Comparison of ENCODE assay signal across 8 mouse cellular contexts in the genomic region with DNA sequence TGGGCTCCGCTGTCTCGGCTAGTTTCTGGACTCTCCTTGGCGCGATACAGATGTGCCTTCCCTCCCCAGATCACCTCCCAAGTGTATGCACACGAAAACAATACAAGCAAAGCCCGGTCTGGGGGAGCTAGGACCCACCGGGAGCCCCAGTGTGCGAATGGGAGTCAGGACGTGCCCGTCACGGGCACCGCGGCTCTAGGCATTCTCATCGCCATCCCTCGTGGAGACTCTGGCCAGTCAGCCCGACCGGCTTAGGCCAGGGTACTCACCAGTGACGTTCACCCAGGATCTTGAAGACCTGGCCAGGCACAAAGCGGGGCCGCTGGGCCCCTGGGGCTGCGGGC. TPM values are rescaled to one million over a fixed set of nuclear protein-coding genes. Genes with fewer than 3 reads are reported as not detected.
DNase-seq lines count a peak whose midpoint lies in the region; ATAC-seq and TF ChIP-seq lines count a peak whose summit lies in the region.

No protein-coding gene starts in this region.

- peak overlapping the region; percentile 66; the same call in 1 of the 2 replicates for H3K27ac ChIP-seq in lung, embryonic 14.5 days (ENCODE audit: low read depth)
- H3K27ac ChIP-seq in embryonic facial prominence, embryonic 13.5 days, result peak overlapping the region; percentile 92
- H3K27ac ChIP-seq in intestine, postnatal 0 days (ENCODE audit: low read depth, low read length), result no peak overlapping the region
- H3K27ac ChIP-seq in neural tube, embryonic 13.5 days (replicated peaks), result peak overlapping the region; percentile 92

- peak overlapping the region; percentile 99 for H3K4me2 ChIP-seq in lung, embryonic 14.5 days
- peak overlapping the region; percentile 98 for H3K4me2 ChIP-seq in embryonic facial prominence, embryonic 13.5 days
- H3K4me2 ChIP-seq in intestine, postnatal 0 days (replicated peaks; ENCODE audit: low read depth), result peak overlapping the region; percentile 98
- H3K4me2 ChIP-seq in neural tube, embryonic 13.5 days, result peak overlapping the region; percentile 85

- H3K9me3 ChIP-seq in lung, embryonic 14.5 days (ENCODE audit: low read depth, low read length), result no peaks in the 10 kb centered on the region
- H3K9me3 ChIP-seq in embryonic facial prominence, embryonic 13.5 days, result no peaks in the 10 kb centered on the region
- no peaks in the 10 kb centered on the region for H3K9me3 ChIP-seq in intestine, postnatal 0 days (ENCODE audit: control insufficient read depth)
- H3K9me3 ChIP-seq in neural tube, embryonic 13.5 days, result no peaks in the 10 kb centered on the region

- TF ChIP-seq CTCF in lung, embryonic 14.5 days (IDR thresholded peaks at IDR 0.05; ENCODE audit: low read depth), result no peak
- no peak for TF ChIP-seq CTCF in intestine, postnatal 0 days (IDR thresholded peaks at IDR 0.05; ENCODE audit: low read depth)

- H3K4me3 ChIP-seq in lung, embryonic 14.5 days (ENCODE audit: low read depth, low read length), result peak overlapping the region; percentile 62
- peak overlapping the region; percentile 63 for H3K4me3 ChIP-seq in embryonic facial prominence, embryonic 13.5 days
- peak overlapping the region; percentile 59 for H3K4me3 ChIP-seq in intestine, postnatal 0 days (ENCODE audit: low read depth, low read length)
- H3K4me3 ChIP-seq in neural tube, embryonic 13.5 days, result peak overlapping the region; percentile 70

- H3K9ac ChIP-seq in lung, embryonic 14.5 days, result peak overlapping the region; percentile 67
- H3K9ac ChIP-seq in embryonic facial prominence, embryonic 13.5 days, result peak overlapping the region; percentile 85
- H3K9ac ChIP-seq in intestine, postnatal 0 days (ENCODE audit: low read depth, low read length), result peak overlapping the region; percentile 51
- peak overlapping the region; percentile 89 for H3K9ac ChIP-seq in neural tube, embryonic 13.5 days

- H3K27me3 ChIP-seq in lung, embryonic 14.5 days (ENCODE audit: insufficient read depth, low read length), result peaks cover 7% of the 10 kb centered on the region; the same call in 1 of the 2 replicates
- H3K27me3 ChIP-seq in embryonic facial prominence, embryonic 13.5 days, result no peaks in the 10 kb centered on the region
- no peaks in the 10 kb centered on the region for H3K27me3 ChIP-seq in intestine, postnatal 0 days (replicated peaks; ENCODE audit: control insufficient read depth, insufficient read depth, low read length)
- no peaks in the 10 kb centered on the region for H3K27me3 ChIP-seq in neural tube, embryonic 13.5 days

- DNase-seq in lung, embryonic 14.5 days, result no peak
- no peak for DNase-seq in lung, adult 18-20 months
- DNase-seq in adrenal gland, adult 2 months, result no peak
- DNase-seq in c-Kit-positive CD71-positive TER-119-positive erythroid progenitor cells, embryonic 14.5 days (ENCODE audit: low spot score), result no peak
- no peak for DNase-seq in layer of hippocampus, postnatal 14 days (ENCODE audit: low spot score in 2 of 2)

- WGBS in lung, embryonic 14.5 days, result under 1% methylated on average over 21 of the region's 21 CpGs
- WGBS in embryonic facial prominence, embryonic 13.5 days, result 0% methylated on average over 21 of the region's 21 CpGs
- WGBS in intestine, postnatal 0 days, result under 1% methylated on average over 21 of the region's 21 CpGs
- under 1% methylated on average over 21 of the region's 21 CpGs for WGBS in neural tube, embryonic 13.5 days

- no peaks in the 10 kb centered on the region for H3K4me1 ChIP-seq in lung, embryonic 14.5 days (ENCODE audit: insufficient read depth)
- peaks cover 41% of the 10 kb centered on the region for H3K4me1 ChIP-seq in embryonic facial prominence, embryonic 13.5 days
- peaks cover 4% of the 10 kb centered on the region for H3K4me1 ChIP-seq in intestine, postnatal 0 days (replicated peaks; ENCODE audit: control insufficient read depth, insufficient read depth, low read length)
- H3K4me1 ChIP-seq in neural tube, embryonic 13.5 days (replicated peaks), result peaks cover 38% of the 10 kb centered on the region

- no peaks in the 10 kb centered on the region for H3K36me3 ChIP-seq in lung, embryonic 14.5 days (ENCODE audit: insufficient read depth)
- H3K36me3 ChIP-seq in embryonic facial prominence, embryonic 13.5 days, result no peaks in the 10 kb centered on the region
- no peaks in the 10 kb centered on the region for H3K36me3 ChIP-seq in intestine, postnatal 0 days (ENCODE audit: control insufficient read depth, insufficient read depth)
- H3K36me3 ChIP-seq in neural tube, embryonic 13.5 days, result no peaks in the 10 kb centered on the region

- ATAC-seq in lung, embryonic 14.5 days (ENCODE audit: insufficient read depth), result no peak; the same call in 1 of the 2 replicates
- peak; percentile 57 for ATAC-seq in embryonic facial prominence, embryonic 13.5 days (ENCODE audit: insufficient number of reproducible peaks, insufficient read depth, low FRiP score, low TSS enrichment, low read depth)
- ATAC-seq in intestine, postnatal 0 days, result peak; percentile 12; the same call in 1 of the 2 replicates
- peak; percentile 80 for ATAC-seq in neural tube, embryonic 13.5 days (ENCODE audit: low read depth)

RNA-seq across cellular contexts. Expression of gene Tiam1, which starts 0.2 kb away (rescaled TPM):
- 16.8 and 18.5 TPM in 2 replicates for polyA plus RNA-seq in lung, embryonic 14.5 days (2014; fragmentation: Nextera tagmentation; extraction: Ambion mirVana)
- 44.6 and 45.9 TPM in 2 replicates for polyA plus RNA-seq in embryonic facial prominence, embryonic 13.5 days (2015; fragmentation: Nextera tagmentation; extraction: Ambion mirVana)
- polyA plus RNA-seq in intestine, postnatal 0 days (2015; fragmentation: Nextera tagmentation; extraction: Ambion mirVana), result 3.0 and 3.3 TPM in 2 replicates
- polyA plus RNA-seq in neural tube, embryonic 13.5 days (2015; fragmentation: Nextera tagmentation; extraction: Ambion mirVana), result 21.2 and 21.9 TPM in 2 replicates
- total RNA-seq in adrenal gland, adult 2 months (2021), result 10 to 100 TPM; 70.3 to 76.2 TPM
- 9.5 and 10.4 TPM in 2 replicates for polyA plus RNA-seq in adrenal gland, adult 2 months (2012; rRNA removed)
- total RNA-seq in layer of hippocampus, postnatal 14 days (2021), result 10 to 100 TPM; 72.9 to 90.5 TPM
